Mouse (Mus musculus) embryonic facial prominence, embryonic 12.5 days (tissue): Measurements from ENCODE around the gene Senp7. TPM values are rescaled to one million over a fixed set of nuclear protein-coding genes. Genes with fewer than 3 reads are reported as not detected.

Experiments
- ATAC-seq: fragments of 200-750 bp; cut with Nextera tagmentation; 2 replicates; pipeline ENCODE4 v1.8.0; 2017; ENCODE audit not compliant: insufficient number of reproducible peaks, insufficient read depth, low FRiP score, low TSS enrichment
- H3K27ac ChIP-seq: fragments of 300-500 bp; sonication (generic); 2 replicates; pipeline ENCODE4 v1.5.1; 2016; ENCODE audit warnings: mild to moderate bottlenecking
- H3K27me3 ChIP-seq: fragments of 300-500 bp; sonication (generic); 2 replicates; pipeline ENCODE4 v1.6.1; 2016; ENCODE audit warnings: mild to moderate bottlenecking, moderate library complexity
- H3K36me3 ChIP-seq: fragments of 300-500 bp; sonication (generic); 2 replicates; pipeline ENCODE4 v1.6.1; 2016; ENCODE audit warnings: mild to moderate bottlenecking
- H3K4me1 ChIP-seq: fragments of 300-500 bp; sonication (generic); 2 replicates; pipeline ENCODE4 v1.6.1; 2016
- H3K4me2 ChIP-seq: fragments of 300-500 bp; sonication (generic); replicated peaks from 2 replicates; pipeline ENCODE4 v1.6.1; 2016; ENCODE audit warnings: mild to moderate bottlenecking, moderate library complexity
- H3K4me3 ChIP-seq: fragments of 300-500 bp; sonication (generic); 2 replicates; pipeline ENCODE4 v1.5.1; 2016; ENCODE audit warnings: mild to moderate bottlenecking
- H3K9ac ChIP-seq: fragments of 300-500 bp; sonication (generic); 2 replicates; pipeline ENCODE4 v1.6.1; 2016; ENCODE audit warnings: mild to moderate bottlenecking, moderate library complexity
- H3K9me3 ChIP-seq: fragments of 300-500 bp; sonication (generic); 2 replicates; pipeline ENCODE4 v1.6.1; 2016; ENCODE audit warnings: mild to moderate bottlenecking, moderate library complexity
- WGBS: fragments of 180-500 bp; shearing (Covaris S2); methylation state at CpG from one replicate; pipeline ENCODE4 v1.1.7; 2016; 5-methylcytosine and 5-hydroxymethylcytosine counted together
- polyA plus RNA-seq: library from polyadenylated mRNA; unstranded; fragments of >200 nt; fragmentation: Nextera tagmentation; extraction: Ambion mirVana; gene quantifications from 2 replicates; pipeline ENCODE4 v1.2.1, GENCODE M21; 2016

Senp7 gene
- polyA plus RNA-seq, 1 experiment from 2014 or later, result 45.4 TPM

- ATAC-seq, result no peak
- Histone ChIP-seq H3K27ac (no peak overlapping the region), H3K4me1 (no peaks in the 10 kb centered on the region), H3K36me3 (0 out of 2 replicates have a peak, but pooled peaks cover 2% of the 10 kb centered on the region), H3K4me3 (no peak overlapping the region), H3K9me3 (no peaks in the 10 kb centered on the region), H3K9ac (no peak overlapping the region), H3K27me3 (no peaks in the 10 kb centered on the region), H3K4me2 (no peak overlapping the region)
- WGBS, result 45% methylated on average over 2 of the region's 2 CpGs
Observed at GRCm38 (mm10) chr16:56147679-56148078, 99.5 kb downstream of the Senp7 start.

GRCm38 (mm10) chr16:56163466-56163865, 115.3 kb downstream of the Senp7 start:
- Histone ChIP-seq H3K4me3 (no peak overlapping the region), H3K9ac (no peak overlapping the region), H3K4me2 (no peak overlapping the region), H3K4me1 (no peaks in the 10 kb centered on the region), H3K27me3 (no peaks in the 10 kb centered on the region), H3K9me3 (no peaks in the 10 kb centered on the region), H3K36me3 (peaks cover 14% of the 10 kb centered on the region; the same call in 1 of the 2 replicates), H3K27ac (no peak overlapping the region)
- no peak for ATAC-seq
- 88% methylated on average over 7 of the region's 7 CpGs for WGBS

GRCm38 (mm10) chr16:56170247-56170646, 122.1 kb downstream of the Senp7 start:
- Histone ChIP-seq H3K27me3 (no peaks in the 10 kb centered on the region), H3K9ac (no peak overlapping the region), H3K9me3 (no peaks in the 10 kb centered on the region), H3K4me3 (no peak overlapping the region), H3K4me2 (no peak overlapping the region), H3K27ac (no peak overlapping the region), H3K4me1 (no peaks in the 10 kb centered on the region), H3K36me3 (peaks cover 35% of the 10 kb centered on the region)
- no peak for ATAC-seq

GRCm38 (mm10) chr16:56175867-56176581, 127.9 kb downstream of the Senp7 start:
- no peaks in the 10 kb centered on the region for H3K27me3 ChIP-seq
- 65% methylated on average over 8 of the region's 8 CpGs for WGBS
- H3K27ac ChIP-seq, result no peak overlapping the region
- H3K36me3 ChIP-seq, result peaks cover 26% of the 10 kb centered on the region
- H3K9me3 ChIP-seq, result no peaks in the 10 kb centered on the region
- H3K4me1 ChIP-seq, result no peaks in the 10 kb centered on the region
- no peak overlapping the region for H3K4me2 ChIP-seq
- ATAC-seq, result no peak
- no peak overlapping the region for H3K9ac ChIP-seq
- no peak overlapping the region for H3K4me3 ChIP-seq

GRCm38 (mm10) chr16:56186863-56187262, 138.7 kb downstream of the Senp7 start:
- ATAC-seq, result no peak
- no peaks in the 10 kb centered on the region for H3K4me1 ChIP-seq
- no peaks in the 10 kb centered on the region for H3K27me3 ChIP-seq
- peaks cover 43% of the 10 kb centered on the region for H3K36me3 ChIP-seq
- no peaks in the 10 kb centered on the region for H3K9me3 ChIP-seq
- 89% methylated on average over 4 of the region's 4 CpGs for WGBS
- H3K4me3 ChIP-seq, result no peak overlapping the region
- no peak overlapping the region for H3K4me2 ChIP-seq
- H3K27ac ChIP-seq, result no peak overlapping the region
- H3K9ac ChIP-seq, result no peak overlapping the region

GRCm38 (mm10) chr16:56188198-56188597, 140.1 kb downstream of the Senp7 start:
- H3K4me2 ChIP-seq, result no peak overlapping the region
- H3K4me1 ChIP-seq, result no peaks in the 10 kb centered on the region
- no peak overlapping the region for H3K4me3 ChIP-seq
- peaks cover 30% of the 10 kb centered on the region for H3K36me3 ChIP-seq
- no peak overlapping the region for H3K9ac ChIP-seq
- no peaks in the 10 kb centered on the region for H3K9me3 ChIP-seq
- no peak overlapping the region for H3K27ac ChIP-seq
- ATAC-seq, result no peak
- 86% methylated on average over 9 of the region's 9 CpGs for WGBS
- no peaks in the 10 kb centered on the region for H3K27me3 ChIP-seq

- Histone ChIP-seq H3K4me1 (0 out of 2 replicates have a peak, but pooled peaks cover 3% of the 10 kb centered on the region), H3K4me2 (no peak within 1 kb of the TSS), H3K9me3 (no peaks in the 10 kb centered on the region), H3K27ac (no peak within 1 kb of the TSS), H3K36me3 (no peaks in the 10 kb centered on the region), H3K27me3 (no peaks in the 10 kb centered on the region), H3K9ac (no peak within 1 kb of the TSS), H3K4me3 (no peak within 1 kb of the TSS)
- no peak for ATAC-seq
- WGBS, result 50% methylated on average over 6 of the region's 6 CpGs
Observed at GRCm38 (mm10) chr16:56204051-56204450, 155.9 kb downstream of the Senp7 start, which contains the start of gene Impg2. TSS of gene Impg2 (plus strand) at chr16:56204313.

GRCm38 (mm10) chr16:56212740-56213139, 164.6 kb downstream of the Senp7 start:
- no peak overlapping the region for H3K9ac ChIP-seq
- 67% methylated on average over 3 of the region's 3 CpGs for WGBS
- no peak for ATAC-seq

GRCm38 (mm10) chr16:56227686-56228085, 179.5 kb downstream of the Senp7 start:
- no peaks in the 10 kb centered on the region for H3K9me3 ChIP-seq
- no peaks in the 10 kb centered on the region for H3K27me3 ChIP-seq
- no peaks in the 10 kb centered on the region; the same call in 1 of the 2 replicates for H3K36me3 ChIP-seq
- H3K27ac ChIP-seq, result no peak overlapping the region
- no peak for ATAC-seq
- no peaks in the 10 kb centered on the region for H3K4me1 ChIP-seq
- no peak overlapping the region for H3K4me2 ChIP-seq
- no peak overlapping the region for H3K4me3 ChIP-seq
- no peak overlapping the region for H3K9ac ChIP-seq

More at GRCm38 (mm10) chr16:56212740-56213139, 164.6 kb downstream of the Senp7 start:
- Histone ChIP-seq H3K27ac (no peak overlapping the region), H3K27me3 (no peaks in the 10 kb centered on the region), H3K4me2 (no peak overlapping the region), H3K4me1 (no peaks in the 10 kb centered on the region), H3K9me3 (no peaks in the 10 kb centered on the region), H3K36me3 (no peaks in the 10 kb centered on the region), H3K4me3 (no peak overlapping the region)

GRCm38 (mm10) chr16:56229455-56229854, 181.3 kb downstream of the Senp7 start:
- no peak overlapping the region for H3K27ac ChIP-seq
- no peaks in the 10 kb centered on the region for H3K9me3 ChIP-seq
- no peak for ATAC-seq
- no peaks in the 10 kb centered on the region for H3K4me1 ChIP-seq
- no peak overlapping the region for H3K4me3 ChIP-seq
- no peaks in the 10 kb centered on the region for H3K27me3 ChIP-seq
- no peak overlapping the region for H3K9ac ChIP-seq
- no peaks in the 10 kb centered on the region; the same call in 1 of the 2 replicates for H3K36me3 ChIP-seq
- no peak overlapping the region for H3K4me2 ChIP-seq
- 50% methylated on average over 2 of the region's 2 CpGs for WGBS

- no peaks in the 10 kb centered on the region for H3K4me1 ChIP-seq
- WGBS, result 53% methylated on average over 10 of the region's 10 CpGs
- H3K9me3 ChIP-seq, result no peaks in the 10 kb centered on the region
- no peaks in the 10 kb centered on the region for H3K27me3 ChIP-seq
- ATAC-seq, result no peak
- no peak overlapping the region for H3K9ac ChIP-seq
- no peak overlapping the region for H3K4me3 ChIP-seq
- no peaks in the 10 kb centered on the region; the same call in 1 of the 2 replicates for H3K36me3 ChIP-seq
- no peak overlapping the region for H3K27ac ChIP-seq
- H3K4me2 ChIP-seq, result no peak overlapping the region
Observed at GRCm38 (mm10) chr16:56231300-56231699, 183.2 kb downstream of the Senp7 start.

- Histone ChIP-seq H3K4me1 (no peaks in the 10 kb centered on the region), H3K27me3 (no peaks in the 10 kb centered on the region), H3K36me3 (no peaks in the 10 kb centered on the region), H3K9ac (no peak overlapping the region), H3K9me3 (no peaks in the 10 kb centered on the region), H3K4me2 (no peak overlapping the region), H3K27ac (no peak overlapping the region), H3K4me3 (no peak overlapping the region)
- WGBS, result 70% methylated on average over 10 of the region's 10 CpGs
- no peak for ATAC-seq
Observed at GRCm38 (mm10) chr16:56232736-56233135, 184.6 kb downstream of the Senp7 start.
